Mouse (Mus musculus) kidney, embryonic 16.5 days (tissue): Measurements from ENCODE around the gene Cds2. TPM values are rescaled to one million over a fixed set of nuclear protein-coding genes. Genes with fewer than 3 reads are reported as not detected.
A peak's percentile ranks its signal among the peaks of the same experiment; 100 is the strongest.

Source experiments
- ATAC-seq: fragments of 200-750 bp; cut with Nextera tagmentation; 2 replicates; pipeline ENCODE4 v1.8.0; 2017; ENCODE audit warnings: moderate TSS enrichment; ENCODE audit not compliant: low FRiP score, low TSS enrichment
- H3K27ac ChIP-seq: fragments of 300-500 bp; sonication (generic); 2 replicates; pipeline ENCODE4 v1.5.1; 2014; ENCODE audit warnings: low read length
- H3K27me3 ChIP-seq: fragments of 300-500 bp; sonication (generic); 2 replicates; pipeline ENCODE4 v1.6.1; 2014; ENCODE audit warnings: low read length, control low read depth, mixed read lengths; ENCODE audit not compliant: insufficient read depth
- H3K36me3 ChIP-seq: fragments of 300-500 bp; sonication (generic); 2 replicates; pipeline ENCODE4 v1.6.1; 2014; ENCODE audit warnings: low read length, control low read depth, mixed read lengths; ENCODE audit not compliant: insufficient read depth
- H3K4me1 ChIP-seq: fragments of 300-500 bp; sonication (generic); 2 replicates; pipeline ENCODE4 v1.6.1; 2014; ENCODE audit warnings: low read length, control low read depth, mixed read lengths; ENCODE audit not compliant: insufficient read depth
- H3K4me2 ChIP-seq: fragments of 300-500 bp; sonication (generic); replicated peaks from 2 replicates; pipeline ENCODE4 v1.6.1; 2014; ENCODE audit warnings: low read depth, low read length
- H3K4me3 ChIP-seq: fragments of 300-500 bp; sonication (generic); 2 replicates; pipeline ENCODE4 v1.5.1; 2014; ENCODE audit warnings: mild to moderate bottlenecking, low read length
- H3K9ac ChIP-seq: fragments of 300-500 bp; sonication (generic); replicated peaks from 2 replicates; pipeline ENCODE4 v1.6.1; 2014; ENCODE audit warnings: low read length
- H3K9me3 ChIP-seq: fragments of 300-500 bp; sonication (generic); 2 replicates; pipeline ENCODE4 v1.6.1; 2016; ENCODE audit warnings: low read length, control low read depth
- WGBS: fragments of 180-500 bp; shearing (Covaris S2); extraction: QIAGEN DNeasy Blood & Tissue Kit; methylation state at CpG from one replicate; pipeline ENCODE4 v1.1.7; 2014; 5-methylcytosine and 5-hydroxymethylcytosine counted together
- polyA plus RNA-seq: library from polyadenylated mRNA; unstranded; fragments of >200 nt; fragmentation: Nextera tagmentation; extraction: Ambion mirVana; gene quantifications from 2 replicates; pipeline ENCODE4 v1.2.1, GENCODE M21; 2015

Cds2 gene
- polyA plus RNA-seq, 1 experiment from 2014 or later, result 26.6 TPM

DNA sequence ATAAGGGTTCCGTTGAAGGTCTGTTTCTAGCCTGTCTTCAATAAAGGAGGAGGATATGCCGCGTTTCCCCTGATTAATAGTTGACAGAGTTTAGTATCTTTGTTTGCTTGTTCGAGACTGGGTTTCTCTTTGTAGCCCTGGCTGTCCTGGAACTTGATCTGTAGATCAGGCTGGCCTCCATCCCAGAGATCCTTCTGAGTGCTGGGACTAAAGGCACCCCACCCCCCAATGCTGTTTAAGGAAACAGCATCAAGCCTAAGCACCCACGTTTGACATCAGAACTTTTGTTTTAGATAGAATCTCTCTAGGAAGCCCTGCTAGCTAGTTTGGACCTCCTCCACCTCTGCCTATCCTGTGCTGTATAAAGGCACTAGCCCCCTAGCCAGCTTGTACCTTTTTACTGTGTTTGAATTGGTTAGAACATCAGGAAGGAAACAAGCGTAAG, 1.3 kb downstream of the Cds2 start:
- no peak overlapping the region; the same call in 1 of the 2 replicates for H3K27ac ChIP-seq
- no peaks in the 10 kb centered on the region for H3K36me3 ChIP-seq
- peak overlapping the region; percentile 69 for H3K4me2 ChIP-seq
- no peaks in the 10 kb centered on the region for H3K9me3 ChIP-seq
- peak overlapping the region; percentile 96 for H3K4me3 ChIP-seq
- peaks cover 10% of the 10 kb centered on the region for H3K4me1 ChIP-seq
- no peaks in the 10 kb centered on the region for H3K27me3 ChIP-seq
- H3K9ac ChIP-seq, result peak overlapping the region; percentile 88
- WGBS, result 17% methylated on average over 6 of the region's 6 CpGs
- ATAC-seq, result no peak

DNA sequence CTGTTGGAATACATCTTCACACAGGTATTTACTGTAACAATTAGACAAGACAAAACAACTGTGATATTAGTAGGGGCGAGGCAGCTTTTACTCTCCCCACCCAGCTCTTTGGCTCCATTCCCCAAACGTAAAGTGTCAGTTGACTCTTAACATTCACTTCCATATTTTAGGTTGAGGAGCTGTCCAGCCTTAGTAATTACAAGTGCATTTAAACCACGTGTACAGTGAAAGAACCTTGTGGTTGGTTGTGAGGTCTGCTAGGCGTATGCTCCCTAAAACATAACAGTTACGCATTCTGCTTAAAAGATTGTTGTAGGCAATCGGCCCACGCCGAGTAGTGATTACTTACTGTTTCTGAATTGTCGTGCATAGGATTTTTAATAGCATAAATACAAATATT, 2.2 kb downstream of the Cds2 start:
- H3K9me3 ChIP-seq, result no peaks in the 10 kb centered on the region
- no peak overlapping the region for H3K27ac ChIP-seq
- H3K27me3 ChIP-seq, result no peaks in the 10 kb centered on the region
- 79% methylated on average over 9 of the region's 9 CpGs for WGBS
- H3K9ac ChIP-seq, result no peak overlapping the region
- no peak overlapping the region for H3K4me3 ChIP-seq
- no peak for ATAC-seq
- 0 out of 2 replicates have a peak overlapping the region, but pooled peaks have one; percentile 69 for H3K4me2 ChIP-seq
- peaks cover 12% of the 10 kb centered on the region for H3K4me1 ChIP-seq
- no peaks in the 10 kb centered on the region for H3K36me3 ChIP-seq

DNA sequence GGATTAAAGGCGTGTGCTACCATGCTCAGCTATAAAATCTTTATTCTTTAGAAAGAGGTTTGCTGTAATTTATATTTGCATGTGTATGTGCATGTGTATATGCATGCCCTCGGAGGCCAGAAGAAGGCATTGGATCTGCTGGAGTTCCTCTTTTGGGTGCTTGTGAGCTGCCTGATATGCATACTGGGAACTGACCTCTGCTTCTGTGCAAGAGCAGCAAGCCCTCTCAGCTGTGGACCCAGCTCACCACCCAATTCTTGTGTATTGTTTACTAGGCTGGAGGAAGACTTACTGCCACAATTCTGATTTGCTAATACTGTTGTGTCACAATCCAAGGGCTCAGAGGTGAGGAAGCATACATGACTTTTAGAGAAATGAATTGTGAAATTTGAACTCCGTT, 3.1 kb downstream of the Cds2 start:
- H3K4me3 ChIP-seq, result no peak overlapping the region
- no peak for ATAC-seq
- no peaks in the 10 kb centered on the region for H3K36me3 ChIP-seq
- H3K9ac ChIP-seq, result no peak overlapping the region
- H3K4me1 ChIP-seq, result peaks cover 16% of the 10 kb centered on the region
- no peaks in the 10 kb centered on the region for H3K9me3 ChIP-seq
- H3K27ac ChIP-seq, result no peak overlapping the region
- H3K27me3 ChIP-seq, result no peaks in the 10 kb centered on the region
- 92% methylated on average over 3 of the region's 3 CpGs for WGBS
- no peak overlapping the region for H3K4me2 ChIP-seq

DNA sequence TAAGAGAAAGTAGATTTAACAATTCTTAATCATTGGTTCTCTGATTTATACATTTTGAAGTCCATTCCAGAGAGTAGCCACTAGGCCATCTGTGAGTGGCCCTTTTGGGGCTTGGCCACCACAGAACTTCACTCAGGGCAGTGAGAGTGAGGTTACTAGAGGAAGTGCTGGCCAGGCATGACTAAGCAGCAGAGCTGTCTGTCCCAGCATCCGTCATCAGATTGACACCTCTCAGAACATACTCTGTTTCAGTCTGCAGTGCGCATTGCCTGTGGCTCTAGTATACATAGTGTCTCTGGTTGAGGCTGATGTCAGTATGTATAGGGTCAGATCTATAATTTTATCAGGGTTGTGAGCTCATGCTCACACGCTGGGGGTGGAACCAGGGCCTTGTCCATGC, 6.3 kb downstream of the Cds2 start:
- Histone ChIP-seq H3K4me2 (no peak overlapping the region), H3K36me3 (0 out of 2 replicates have a peak, but pooled peaks cover 2% of the 10 kb centered on the region), H3K27me3 (no peaks in the 10 kb centered on the region), H3K9ac (no peak overlapping the region), H3K27ac (no peak overlapping the region), H3K4me3 (no peak overlapping the region), H3K9me3 (0 out of 2 replicates have a peak, but pooled peaks cover 3% of the 10 kb centered on the region), H3K4me1 (peaks cover 13% of the 10 kb centered on the region)
- 77% methylated on average over 3 of the region's 3 CpGs for WGBS
- ATAC-seq, result no peak

DNA sequence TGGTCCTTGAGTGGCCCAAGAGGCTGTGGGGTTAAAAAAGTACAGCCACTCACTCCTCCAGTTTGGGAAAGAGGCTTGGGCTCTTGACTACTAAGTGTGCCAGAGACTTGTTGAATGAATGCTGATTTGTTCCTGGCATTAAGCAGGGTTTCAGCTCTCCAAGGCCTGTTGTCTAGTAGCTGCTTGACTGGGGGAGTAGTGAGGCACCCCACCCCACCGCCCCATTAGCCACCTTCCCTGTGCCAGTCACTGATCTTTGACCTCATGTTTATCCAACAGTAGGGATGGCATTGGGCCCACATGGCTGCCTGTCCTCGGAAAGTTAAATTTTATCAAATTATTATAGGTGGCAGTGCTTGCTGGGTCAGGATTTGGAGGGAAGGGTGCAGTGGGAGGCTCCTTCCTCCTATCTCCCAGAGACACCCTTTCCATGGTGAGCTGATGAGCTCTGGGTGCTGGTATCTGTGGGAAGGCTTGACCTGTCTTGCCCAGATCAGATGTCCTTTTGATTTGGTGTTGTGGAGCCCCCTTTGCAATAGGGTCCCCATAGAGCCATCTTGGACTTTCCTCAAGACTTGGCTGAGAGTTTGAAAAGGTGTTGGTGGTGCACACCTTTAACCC, 7.5 kb downstream of the Cds2 start:
- 0 out of 2 replicates have a peak, but pooled peaks cover 3% of the 10 kb centered on the region for H3K9me3 ChIP-seq
- peaks cover 10% of the 10 kb centered on the region; the same call in 1 of the 2 replicates for H3K4me1 ChIP-seq
- 78% methylated on average over 2 of the region's 2 CpGs for WGBS
- no peak overlapping the region for H3K9ac ChIP-seq
- no peaks in the 10 kb centered on the region for H3K27me3 ChIP-seq
- H3K4me2 ChIP-seq, result no peak overlapping the region
- H3K27ac ChIP-seq, result no peak overlapping the region
- H3K4me3 ChIP-seq, result no peak overlapping the region
- H3K36me3 ChIP-seq, result 0 out of 2 replicates have a peak, but pooled peaks cover 4% of the 10 kb centered on the region
- ATAC-seq, result no peak

DNA sequence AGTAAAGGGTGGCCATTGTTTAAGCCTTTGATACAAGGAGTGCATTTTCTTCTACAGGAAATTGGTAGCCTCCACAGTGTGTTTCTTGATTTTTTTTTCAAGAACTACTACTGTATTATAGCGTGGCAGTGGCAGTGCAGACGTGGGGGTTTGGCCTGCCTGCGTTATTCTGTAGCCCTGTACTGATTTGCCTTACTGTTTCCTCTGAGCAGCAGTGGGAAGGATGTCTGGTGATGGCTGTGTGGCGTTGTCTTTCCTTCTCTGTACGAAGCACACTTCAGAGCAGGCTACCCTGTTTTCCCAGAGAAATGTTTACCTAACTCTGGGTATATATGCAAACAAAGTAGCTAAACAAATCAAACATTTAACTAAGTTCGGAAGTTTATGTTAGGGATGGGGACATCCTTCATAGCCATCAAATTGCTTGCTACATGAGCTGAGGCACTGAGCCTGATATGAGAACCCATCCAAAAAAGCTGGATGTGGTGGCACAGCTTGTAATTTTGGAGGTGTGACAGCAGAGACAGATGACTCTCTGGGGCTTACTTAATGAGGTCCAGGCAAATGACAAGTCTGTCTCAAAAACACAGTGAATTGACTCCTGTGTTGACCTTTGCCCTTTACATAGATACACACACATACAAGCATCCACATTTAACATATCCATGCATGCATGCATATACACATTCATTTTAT, 9.9 kb downstream of the Cds2 start:
- H3K9me3 ChIP-seq, result 0 out of 2 replicates have a peak, but pooled peaks cover 3% of the 10 kb centered on the region
- no peak for ATAC-seq
- 56% methylated on average over 6 of the region's 6 CpGs for WGBS

DNA sequence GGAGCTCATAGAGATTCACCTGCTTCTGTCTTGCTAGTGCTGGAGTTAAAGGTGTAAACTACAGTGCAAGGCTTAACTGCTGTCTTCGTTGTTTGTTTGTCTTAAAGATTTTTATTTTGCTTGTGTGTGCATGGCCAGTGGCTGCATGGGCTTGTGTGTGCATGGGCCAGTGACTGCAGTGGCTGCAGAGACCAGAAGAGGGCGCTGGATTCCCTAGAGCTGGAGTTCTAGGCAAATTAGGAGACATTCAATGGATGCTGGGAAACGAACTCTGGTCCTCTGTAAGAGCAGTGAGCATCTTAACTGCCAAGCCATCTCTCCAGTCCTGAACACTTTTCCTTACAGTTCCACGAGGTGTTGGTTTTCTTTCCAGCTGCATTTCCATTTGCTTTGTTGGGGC, 12.6 kb downstream of the Cds2 start:
- no peak overlapping the region for H3K27ac ChIP-seq

More for the DNA sequence above, 9.9 kb downstream of the Cds2 start:
- Histone ChIP-seq H3K4me3 (no peak overlapping the region), H3K27ac (no peak overlapping the region), H3K9ac (no peak overlapping the region), H3K36me3 (0 out of 2 replicates have a peak, but pooled peaks cover 4% of the 10 kb centered on the region), H3K27me3 (no peaks in the 10 kb centered on the region), H3K4me2 (no peak overlapping the region), H3K4me1 (peaks cover 15% of the 10 kb centered on the region)

DNA sequence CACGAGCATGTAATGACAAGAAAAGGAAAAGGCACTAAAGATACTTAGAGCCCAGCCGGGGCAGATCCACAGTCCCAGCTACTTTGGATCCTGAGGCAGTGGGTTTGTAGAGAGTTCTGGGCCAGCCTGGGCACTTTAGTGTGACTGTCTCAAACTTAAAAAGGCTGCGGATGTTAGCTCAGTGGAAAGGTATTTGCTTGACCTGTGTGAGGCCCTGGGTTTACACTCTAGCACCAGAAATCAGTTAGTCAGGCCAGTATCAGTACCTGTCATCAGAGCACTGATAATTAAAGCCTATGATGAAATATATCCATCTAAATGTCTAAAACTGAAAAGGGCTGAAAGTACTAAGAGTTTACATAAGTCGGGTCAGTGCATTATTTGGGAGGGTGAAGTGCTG, 13.3 kb downstream of the Cds2 start:
- Histone ChIP-seq H3K4me2 (no peak overlapping the region), H3K4me1 (peaks cover 22% of the 10 kb centered on the region), H3K9ac (no peak overlapping the region), H3K36me3 (0 out of 2 replicates have a peak, but pooled peaks cover 9% of the 10 kb centered on the region), H3K9me3 (0 out of 2 replicates have a peak, but pooled peaks cover 3% of the 10 kb centered on the region), H3K4me3 (no peak overlapping the region), H3K27me3 (no peaks in the 10 kb centered on the region), H3K27ac (no peak overlapping the region)
- ATAC-seq, result no peak
- WGBS, result 72% methylated on average over 4 of the region's 4 CpGs

More for the DNA sequence above, 12.6 kb downstream of the Cds2 start:
- Histone ChIP-seq H3K4me1 (peaks cover 22% of the 10 kb centered on the region), H3K4me2 (no peak overlapping the region), H3K4me3 (no peak overlapping the region), H3K9me3 (0 out of 2 replicates have a peak, but pooled peaks cover 3% of the 10 kb centered on the region), H3K9ac (no peak overlapping the region), H3K27me3 (no peaks in the 10 kb centered on the region), H3K36me3 (0 out of 2 replicates have a peak, but pooled peaks cover 5% of the 10 kb centered on the region)
- 74% methylated on average over 4 of the region's 4 CpGs for WGBS
- no peak for ATAC-seq

DNA sequence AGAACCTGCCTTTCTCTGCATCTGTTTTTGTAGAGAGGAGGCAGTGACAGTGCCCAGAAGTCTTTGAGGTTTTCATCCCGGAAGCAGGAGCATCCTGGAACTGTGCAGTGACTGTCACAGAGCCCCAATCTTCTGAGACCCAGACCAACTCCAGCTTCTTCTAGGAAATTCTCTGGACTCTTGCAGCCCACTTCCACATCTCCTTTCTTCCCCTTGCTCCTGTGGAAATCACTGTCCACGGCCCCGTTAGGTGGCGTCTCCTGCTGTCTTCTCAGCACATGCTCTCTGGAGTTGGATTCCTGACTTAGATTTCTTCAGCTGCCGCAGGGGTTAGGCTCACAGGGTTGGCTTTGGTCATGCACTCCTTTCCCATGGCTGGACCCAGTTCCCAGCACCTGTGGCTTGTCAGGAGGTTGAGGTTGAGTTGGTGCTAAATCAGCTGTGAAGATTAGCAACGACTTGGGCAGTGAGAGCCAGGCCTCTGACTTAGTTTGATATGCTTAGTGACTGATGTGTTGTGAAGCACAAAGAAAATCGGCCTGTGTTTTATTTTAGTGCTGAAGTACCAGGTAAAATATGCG, 15.4 kb downstream of the Cds2 start:
- WGBS, result 41% methylated on average over 8 of the region's 8 CpGs
- ATAC-seq, result peak; percentile 77
- Histone ChIP-seq H3K9me3 (0 out of 2 replicates have a peak, but pooled peaks cover 3% of the 10 kb centered on the region), H3K36me3 (0 out of 2 replicates have a peak, but pooled peaks cover 9% of the 10 kb centered on the region), H3K4me1 (peaks cover 37% of the 10 kb centered on the region), H3K27me3 (no peaks in the 10 kb centered on the region), H3K9ac (no peak overlapping the region), H3K4me2 (no peak overlapping the region), H3K4me3 (no peak overlapping the region), H3K27ac (peak overlapping the region; percentile 73)
